Mouse (Mus musculus) lung, adult 2 months (tissue): ENCODE data around the gene Gm15056. TPM values are rescaled to one million over a fixed set of nuclear protein-coding genes. Genes with fewer than 3 reads are reported as not detected.

ENCODE experiments used
- DNase-seq: peaks from one replicate; pipeline ENCODE4 v3.0.0; 2022
- H3K4me1 ChIP-seq: fragments of 200-500 bp; 2 replicates; pipeline ENCODE4 v1.6.1; 2011; ENCODE audit warnings: low read length; ENCODE audit not compliant: control insufficient read depth, insufficient read depth
- H3K4me3 ChIP-seq: fragments of 200-500 bp; replicated peaks from 2 replicates; pipeline ENCODE3; 2011; ENCODE audit warnings: low read depth, mild to moderate bottlenecking, control low read depth, low read length; ENCODE audit errors: extremely low read depth
- CTCF ChIP-seq: fragments of 200-500 bp; IDR thresholded peaks from 2 replicates; pipeline ENCODE4 v1.5.1; 2011; ENCODE audit warnings: mild to moderate bottlenecking, low read length, control low read depth; ENCODE audit not compliant: insufficient read depth
- POLR2A ChIP-seq: fragments of 200-500 bp; IDR thresholded peaks from 2 replicates; pipeline ENCODE4 v1.6.1; 2011; ENCODE audit warnings: low read depth, mild to moderate bottlenecking, control low read depth, low read length, borderline replicate concordance; ENCODE audit errors: extremely low read depth
- WGBS: fragments of 180-500 bp; shearing (Covaris S2); methylation state at CpG from one replicate; pipeline ENCODE4 v1.1.7; 2018; 5-methylcytosine and 5-hydroxymethylcytosine counted together
- polyA plus RNA-seq: library from polyadenylated mRNA; depleted of rRNA; stranded (reverse); fragments of >200 nt; gene quantifications from 2 replicates; pipeline ENCODE4 v1.2.3, GENCODE M21; 2012; rRNA removed

Gm15056 gene
- polyA plus RNA-seq: not detected in 2 replicates

DNA sequence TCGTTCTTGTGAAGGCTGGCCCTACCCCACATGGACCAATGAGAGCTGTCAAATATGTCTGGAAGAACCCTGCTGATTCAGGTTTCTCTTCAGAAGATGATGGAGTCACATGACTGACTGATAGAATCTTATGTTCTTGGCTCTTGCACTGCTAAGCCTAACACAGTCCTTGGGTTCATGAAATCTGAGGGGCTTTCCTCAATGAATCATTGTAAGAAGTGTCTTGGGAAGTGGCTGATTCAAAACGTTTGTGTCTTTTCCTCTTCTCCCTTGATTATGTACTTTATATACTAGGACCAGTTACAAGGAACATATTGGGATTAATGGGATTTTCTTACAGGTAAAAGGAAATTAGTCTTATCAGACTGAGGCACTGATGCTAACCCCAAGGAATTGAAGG lies at the start of gene Gm15056:
Gm15056 (minus strand) TSS at position 101 of the 400 bp plus-strand sequence.
- Histone ChIP-seq H3K4me1 (no peaks in the 10 kb centered on the region), H3K4me3 (no peak within 1 kb of the TSS)
- 36% methylated on average over 2 of the region's 2 CpGs for WGBS
- no peak for DNase-seq
- TF ChIP-seq CTCF: no peak
- no peak for TF ChIP-seq POLR2A

DNA sequence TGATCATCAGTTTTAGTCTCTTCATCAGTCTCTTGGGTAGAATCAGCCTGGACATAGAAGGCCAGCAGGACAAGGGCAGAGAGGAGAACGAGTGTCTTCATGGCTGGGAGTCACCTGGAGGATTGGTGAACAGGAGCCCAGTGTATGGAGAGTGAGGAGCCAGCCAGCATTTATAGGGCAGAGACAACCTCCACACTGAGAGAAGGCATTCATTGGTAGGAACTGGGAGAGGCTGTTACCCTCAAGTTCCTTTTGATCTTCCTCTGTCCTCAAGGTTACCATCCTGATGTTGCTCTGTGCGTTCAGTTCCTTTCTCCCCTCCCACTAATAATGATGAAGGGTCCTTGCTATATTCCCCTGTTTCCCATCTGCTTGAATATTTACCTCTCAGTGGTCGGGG lies 42.2 kb upstream of the Gm15056 start, which contains the start of gene AY761185:
AY761185 (minus strand) TSS at position 101 of the 400 bp plus-strand sequence.
- WGBS: 64% methylated on average over 3 of the region's 3 CpGs
- Histone ChIP-seq H3K4me1 (no peaks in the 10 kb centered on the region), H3K4me3 (no peak within 1 kb of the TSS)
- DNase-seq: no peak
- TF ChIP-seq CTCF: no peak
- no peak for TF ChIP-seq POLR2A

DNA sequence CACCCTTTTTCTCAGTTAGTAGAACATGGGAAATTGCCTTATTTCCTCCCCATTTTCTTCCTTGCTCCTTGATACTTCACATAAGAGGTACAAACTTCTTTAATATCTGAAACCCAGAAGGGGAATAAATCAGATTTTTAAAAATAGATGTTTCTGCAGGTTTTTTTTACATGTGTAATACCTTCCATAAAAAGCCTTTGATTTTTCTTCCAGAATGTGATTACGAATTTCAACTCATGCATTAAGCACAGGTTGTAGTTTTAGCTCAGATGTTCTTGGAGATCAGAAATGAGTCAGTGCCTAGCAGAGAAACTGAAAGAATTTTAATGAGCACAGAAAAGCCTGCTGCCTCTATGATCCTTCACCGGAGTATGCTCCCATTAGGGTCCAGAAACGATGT lies 19.5 kb upstream of the Gm15056 start, which contains the start of gene Gm6040:
Gm6040 (minus strand) TSS at position 101 of the 400 bp plus-strand sequence.
- 66% methylated on average over 3 of the region's 3 CpGs for WGBS
- no peaks in the 10 kb centered on the region for H3K4me1 ChIP-seq
- TF ChIP-seq POLR2A: no peak
- TF ChIP-seq CTCF: no peak
- H3K4me3 ChIP-seq: no peak within 1 kb of the TSS
- no peak for DNase-seq

DNA sequence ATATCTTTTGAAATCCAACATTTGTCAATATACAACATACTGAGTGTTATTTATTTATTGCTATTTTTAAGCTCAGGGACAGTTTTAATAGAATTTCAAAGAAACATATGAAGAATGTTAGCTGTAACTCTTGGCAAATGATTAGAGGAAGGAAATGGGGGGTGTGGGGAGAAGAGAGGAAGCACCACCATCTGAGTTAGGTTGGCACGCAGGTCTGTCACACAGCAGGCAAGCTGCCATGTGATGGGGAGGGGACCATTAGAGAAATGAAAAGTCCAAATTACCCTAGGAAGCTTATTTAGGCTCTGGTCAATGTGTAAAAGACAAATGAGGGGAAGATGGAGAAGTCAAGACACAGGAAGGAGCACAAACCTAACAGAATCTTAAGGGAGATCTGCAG lies 9.9 kb upstream of the Gm15056 start:
- no peak for DNase-seq
- 47% methylated on average over 1 of the region's 1 CpGs for WGBS
- Histone ChIP-seq H3K4me3 (no peak overlapping the region), H3K4me1 (no peaks in the 10 kb centered on the region)
- TF ChIP-seq POLR2A (no peak), CTCF (no peak)

DNA sequence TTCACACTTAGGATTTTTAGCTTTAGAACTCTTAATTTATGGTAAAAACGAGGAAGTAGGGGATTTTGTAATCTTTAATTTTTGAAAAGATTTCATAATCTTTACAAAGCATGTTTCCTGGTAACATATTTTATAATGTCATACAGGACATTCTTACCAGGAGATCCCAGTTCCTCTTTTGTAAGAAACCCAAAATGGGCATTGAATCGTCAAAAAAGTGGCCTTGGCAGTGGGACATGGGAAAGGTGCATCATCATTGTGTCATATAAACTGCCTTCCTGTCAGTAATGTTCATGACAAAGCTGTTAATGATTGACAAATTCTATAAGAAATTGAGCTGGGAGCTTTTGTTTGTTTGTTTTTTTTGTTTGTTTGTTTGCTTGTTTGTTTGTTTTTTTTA lies 5.8 kb upstream of the Gm15056 start:
- no peak for DNase-seq
- no peaks in the 10 kb centered on the region for H3K4me1 ChIP-seq
- TF ChIP-seq CTCF: no peak
- TF ChIP-seq POLR2A: no peak
- WGBS: 47% methylated on average over 2 of the region's 2 CpGs
- H3K4me3 ChIP-seq: no peak overlapping the region

DNA sequence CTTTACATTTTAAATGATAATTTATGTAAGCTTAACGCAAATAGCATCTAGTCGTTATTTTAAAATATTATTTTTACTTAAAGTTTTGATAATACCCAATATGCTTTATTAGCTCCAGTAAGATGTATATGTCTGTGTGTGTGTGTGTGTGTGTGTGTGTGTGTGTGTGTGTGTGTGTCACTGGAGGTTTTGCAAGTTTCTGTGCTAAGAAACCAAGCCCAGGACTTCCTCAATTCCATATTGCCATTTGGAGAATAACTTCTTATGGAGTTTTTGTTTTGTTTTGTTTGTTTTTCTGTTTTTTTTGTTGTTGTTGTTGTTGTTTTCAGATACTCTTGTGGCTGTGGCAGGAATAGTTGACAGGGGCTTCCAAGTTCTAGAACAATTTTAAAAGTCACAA lies 4.7 kb upstream of the Gm15056 start:
- 90% methylated on average over 2 of the region's 2 CpGs for WGBS
- H3K4me1 ChIP-seq: no peaks in the 10 kb centered on the region
- DNase-seq: no peak
- H3K4me3 ChIP-seq: no peak overlapping the region
- TF ChIP-seq CTCF (no peak), POLR2A (no peak)

DNA sequence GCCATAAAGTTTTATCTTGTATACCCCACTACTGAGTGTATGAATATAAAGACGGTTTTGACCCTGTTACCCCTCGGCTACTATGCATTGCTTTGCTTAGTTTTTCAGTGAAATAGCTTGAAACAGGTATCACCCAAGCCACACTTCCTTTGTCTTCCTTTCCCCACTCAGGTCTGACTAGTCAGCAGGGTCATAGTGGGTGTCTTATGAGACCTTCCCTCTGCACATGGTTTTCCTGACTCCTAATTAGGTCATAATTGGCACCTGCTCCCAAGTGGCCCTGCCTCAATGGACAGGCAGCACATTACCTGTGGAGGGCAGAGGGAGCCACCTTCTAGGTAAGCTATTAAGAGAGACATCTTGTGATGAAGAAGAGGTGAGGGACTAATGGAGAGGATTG lies 10.1 kb downstream of the Gm15056 start, which contains the start of gene Defb33:
Defb33 (plus strand) TSS at position 301 of the 400 bp plus-strand sequence.
- no peak within 1 kb of the TSS for H3K4me3 ChIP-seq
- 69% methylated on average over 2 of the region's 2 CpGs for WGBS
- H3K4me1 ChIP-seq: no peaks in the 10 kb centered on the region
- TF ChIP-seq CTCF (no peak), POLR2A (no peak)
- DNase-seq: no peak

DNA sequence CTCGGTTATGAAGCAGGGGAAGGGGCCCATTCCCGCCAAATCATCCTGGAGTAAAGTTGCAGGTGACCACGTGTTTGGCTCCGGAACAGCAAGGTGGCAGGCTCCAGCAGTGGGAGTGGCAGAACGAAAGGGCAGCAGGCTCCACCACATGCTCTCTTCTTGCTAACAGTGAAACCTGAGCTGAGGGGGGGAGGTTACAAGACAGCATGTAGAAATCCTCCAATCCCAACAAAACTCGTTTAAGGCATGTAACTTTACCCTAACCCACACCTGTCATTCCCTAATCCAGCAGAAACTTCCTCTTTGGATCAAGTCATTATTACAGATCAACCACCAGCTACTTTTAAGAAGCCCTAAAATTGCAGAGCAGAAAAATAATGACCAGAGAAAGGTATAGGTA lies 27.8 kb downstream of the Gm15056 start:
- 36% methylated on average over 6 of the region's 6 CpGs for WGBS
- no peak for DNase-seq
- H3K4me1 ChIP-seq: no peaks in the 10 kb centered on the region
- no peak overlapping the region for H3K4me3 ChIP-seq
- TF ChIP-seq CTCF (no peak), POLR2A (no peak)

Other genes starting within 250 kb of the Gm15056 start
- not detected in 2 replicates for gene Defb33, start 10.0 kb downstream of the Gm15056 start, polyA plus RNA-seq
- gene Gm6040, start 19.4 kb upstream of the Gm15056 start, polyA plus RNA-seq: not detected in 2 replicates
- not detected in 2 replicates for gene AY761185, start 42.1 kb upstream of the Gm15056 start, polyA plus RNA-seq
- gene Defa21, start 122.9 kb upstream of the Gm15056 start, polyA plus RNA-seq: not detected in 2 replicates
- gene Defa23, start 152.4 kb upstream of the Gm15056 start, polyA plus RNA-seq: not detected in 2 replicates
- gene Defa35, start 162.4 kb upstream of the Gm15056 start, polyA plus RNA-seq: not detected in 2 replicates
- gene Defa25, start 181.8 kb upstream of the Gm15056 start, polyA plus RNA-seq: not detected in 2 replicates
- not detected in 2 replicates for gene Gm14851, start 193.4 kb upstream of the Gm15056 start, polyA plus RNA-seq
- gene Defa30, start 232.0 kb upstream of the Gm15056 start, polyA plus RNA-seq: not detected in 2 replicates